Mouse (Mus musculus): Measurements from ENCODE around the gene Krr1. TPM values are rescaled to one million over a fixed set of nuclear protein-coding genes. Genes with fewer than 3 reads are reported as not detected.

Krr1 gene
- 26.2 and 27.5 TPM in 2 replicates for total RNA-seq (2014; rRNA removed)
- 27.5 and 27.9 TPM in 2 replicates for polyA plus RNA-seq (2015; fragmentation: Nextera tagmentation; extraction: Ambion mirVana)

- peak within 1 kb of the TSS; percentile 80 for H3K27ac ChIP-seq (ENCODE audit: low read depth, low read length)
Observed at GRCm38 (mm10) chr10:111972542-111973361, at the start of gene Krr1. Gene Krr1, plus strand, starts transcription at chr10:111972664.

GRCm38 (mm10) chr10:111923503-111924135 lies 48.8 kb upstream of the Krr1 start:
- TF ChIP-seq CTCF (IDR thresholded peaks at IDR 0.05): no peak
- Histone ChIP-seq H3K9ac (replicated peaks; ENCODE audit: low read length, poor library complexity, severe bottlenecking) (no peak overlapping the region), H3K9me3 (ENCODE audit: low read length) (no peaks in the 10 kb centered on the region), H3K4me1 (ENCODE audit: insufficient read depth, low read length) (peaks cover 6% of the 10 kb centered on the region; the same call in 1 of the 2 replicates), H3K4me2 (ENCODE audit: low read depth, low read length, poor library complexity, severe bottlenecking) (no peak overlapping the region), H3K4me3 (ENCODE audit: low read depth, low read length) (no peak overlapping the region), H3K27me3 (ENCODE audit: insufficient read depth, low read length) (no peaks in the 10 kb centered on the region), H3K27ac (ENCODE audit: low read depth, low read length) (no peak overlapping the region), H3K36me3 (ENCODE audit: insufficient read depth, low read length) (no peaks in the 10 kb centered on the region)
- 61% methylated on average over 4 of the region's 4 CpGs for WGBS
- DNase-seq (ENCODE audit: low spot score): no peak
- no peak for ATAC-seq (ENCODE audit: low FRiP score)

More at GRCm38 (mm10) chr10:111972542-111973361, at the start of gene Krr1:
- Histone ChIP-seq H3K27me3 (ENCODE audit: insufficient read depth, low read length) (no peaks in the 10 kb centered on the region), H3K4me2 (ENCODE audit: low read depth, low read length, poor library complexity, severe bottlenecking) (peak within 1 kb of the TSS; percentile 62), H3K9me3 (ENCODE audit: low read length) (no peaks in the 10 kb centered on the region), H3K4me1 (ENCODE audit: insufficient read depth, low read length) (0 out of 2 replicates have a peak, but pooled peaks cover 6% of the 10 kb centered on the region), H3K4me3 (ENCODE audit: low read depth, low read length) (peak within 1 kb of the TSS; percentile 89), H3K36me3 (ENCODE audit: insufficient read depth, low read length) (peaks cover 6% of the 10 kb centered on the region; the same call in 1 of the 2 replicates), H3K9ac (replicated peaks; ENCODE audit: low read length, poor library complexity, severe bottlenecking) (peak within 1 kb of the TSS; percentile 72)
- WGBS: under 1% methylated on average over 51 of the region's 51 CpGs
- TF ChIP-seq CTCF (IDR thresholded peaks at IDR 0.05): no peak
- peak; percentile 99 for DNase-seq (ENCODE audit: low spot score)
- ATAC-seq (ENCODE audit: low FRiP score): peak; percentile 96

DNA sequence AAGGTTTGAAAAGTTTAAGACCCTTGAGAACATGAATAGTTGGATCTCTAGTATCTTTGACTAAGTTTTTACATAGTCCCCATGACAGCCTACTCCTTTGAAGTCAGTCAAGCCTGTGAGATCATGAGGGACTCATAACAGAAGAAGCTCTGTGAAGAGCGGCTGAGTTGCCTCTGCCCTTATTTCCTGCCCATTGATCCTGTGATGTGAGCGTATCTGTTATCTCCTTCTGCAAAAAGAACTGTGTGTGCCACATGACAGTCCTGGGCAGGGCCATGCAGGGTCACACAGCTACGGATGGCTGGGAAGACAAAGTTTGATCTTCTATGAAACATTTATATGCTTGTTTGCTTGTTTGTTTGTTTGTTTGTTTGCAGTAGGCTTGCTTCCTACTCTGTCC lies 48.3 kb upstream of the Krr1 start:
- no peak for ATAC-seq (ENCODE audit: low FRiP score)
- no peak for TF ChIP-seq CTCF (IDR thresholded peaks at IDR 0.05)
- DNase-seq (ENCODE audit: low spot score): no peak
- H3K4me1 ChIP-seq (ENCODE audit: insufficient read depth, low read length): peaks cover 6% of the 10 kb centered on the region; the same call in 1 of the 2 replicates
- no peak overlapping the region for H3K4me2 ChIP-seq (ENCODE audit: low read depth, low read length, poor library complexity, severe bottlenecking)
- no peak overlapping the region for H3K27ac ChIP-seq (ENCODE audit: low read depth, low read length)
- H3K9me3 ChIP-seq (ENCODE audit: low read length): no peaks in the 10 kb centered on the region
- WGBS: 44% methylated on average over 3 of the region's 3 CpGs
- H3K27me3 ChIP-seq (ENCODE audit: insufficient read depth, low read length): no peaks in the 10 kb centered on the region
- H3K4me3 ChIP-seq (ENCODE audit: low read depth, low read length): no peak overlapping the region
- H3K9ac ChIP-seq (replicated peaks; ENCODE audit: low read length, poor library complexity, severe bottlenecking): no peak overlapping the region
- no peaks in the 10 kb centered on the region for H3K36me3 ChIP-seq (ENCODE audit: insufficient read depth, low read length)

DNA sequence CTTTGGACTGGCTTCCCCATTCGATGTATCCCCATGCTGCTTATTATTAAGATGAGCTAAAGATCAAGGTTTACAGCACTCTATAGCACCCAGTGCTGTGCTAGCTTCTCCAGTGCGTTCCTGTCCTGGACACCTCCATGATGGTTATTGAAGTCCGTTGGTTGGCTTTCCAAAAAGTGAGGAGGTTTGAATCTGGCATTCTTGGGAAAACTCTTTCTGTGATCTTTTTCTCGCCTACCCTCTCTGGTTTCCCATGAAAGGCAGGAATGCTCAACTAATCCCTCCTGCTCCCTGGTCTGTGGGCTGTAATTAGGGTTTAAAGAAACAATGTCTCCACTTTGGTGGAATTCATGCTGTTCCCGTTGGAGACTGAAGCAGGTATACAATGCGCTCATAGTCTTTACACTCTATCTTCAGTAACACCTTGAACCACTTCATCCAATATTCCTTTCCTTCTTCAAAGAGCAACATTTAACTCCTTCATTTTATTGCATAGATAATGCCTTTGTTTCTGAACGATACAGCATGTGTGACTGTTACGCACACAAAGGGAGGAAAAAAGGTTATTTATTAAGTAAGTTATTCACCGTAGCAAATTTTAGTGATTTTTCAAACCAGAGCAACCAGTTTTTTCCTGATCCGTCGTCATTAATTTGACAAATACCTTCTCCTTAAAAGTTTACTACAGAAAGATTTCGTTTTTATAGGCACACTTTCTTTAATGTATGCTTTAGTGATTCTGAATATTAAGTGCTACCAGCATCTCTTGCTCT lies 47.6 kb upstream of the Krr1 start:
- DNase-seq (ENCODE audit: low spot score): no peak
- Histone ChIP-seq H3K9ac (replicated peaks; ENCODE audit: low read length, poor library complexity, severe bottlenecking) (no peak overlapping the region), H3K9me3 (ENCODE audit: low read length) (no peaks in the 10 kb centered on the region), H3K4me2 (ENCODE audit: low read depth, low read length, poor library complexity, severe bottlenecking) (peak overlapping the region; percentile 32), H3K27me3 (ENCODE audit: insufficient read depth, low read length) (no peaks in the 10 kb centered on the region), H3K4me1 (ENCODE audit: insufficient read depth, low read length) (peaks cover 6% of the 10 kb centered on the region; the same call in 1 of the 2 replicates), H3K36me3 (ENCODE audit: insufficient read depth, low read length) (no peaks in the 10 kb centered on the region), H3K4me3 (ENCODE audit: low read depth, low read length) (0 out of 2 replicates have a peak overlapping the region, but pooled peaks have one; percentile 2), H3K27ac (ENCODE audit: low read depth, low read length) (no peak overlapping the region)
- TF ChIP-seq CTCF (IDR thresholded peaks at IDR 0.05): no peak
- 25% methylated on average over 12 of the region's 12 CpGs for WGBS
- no peak for ATAC-seq (ENCODE audit: low FRiP score)

GRCm38 (mm10) chr10:111925489-111925860 lies 47.0 kb upstream of the Krr1 start:
- no peak overlapping the region for H3K9ac ChIP-seq (replicated peaks; ENCODE audit: low read length, poor library complexity, severe bottlenecking)
- 0 out of 2 replicates have a peak overlapping the region, but pooled peaks have one; percentile 2 for H3K4me3 ChIP-seq (ENCODE audit: low read depth, low read length)
- H3K27ac ChIP-seq (ENCODE audit: low read depth, low read length): no peak overlapping the region
- ATAC-seq (ENCODE audit: low FRiP score): peak; percentile 66; the same call in 1 of the 2 replicates
- peak; percentile 91 for TF ChIP-seq CTCF (IDR thresholded peaks at IDR 0.05)
- H3K9me3 ChIP-seq (ENCODE audit: low read length): no peaks in the 10 kb centered on the region
- H3K27me3 ChIP-seq (ENCODE audit: insufficient read depth, low read length): no peaks in the 10 kb centered on the region
- peak; percentile 96 for DNase-seq (ENCODE audit: low spot score)
- WGBS: 2% methylated on average over 10 of the region's 10 CpGs
- H3K4me1 ChIP-seq (ENCODE audit: insufficient read depth, low read length): peaks cover 6% of the 10 kb centered on the region; the same call in 1 of the 2 replicates
- H3K36me3 ChIP-seq (ENCODE audit: insufficient read depth, low read length): no peaks in the 10 kb centered on the region
- H3K4me2 ChIP-seq (ENCODE audit: low read depth, low read length, poor library complexity, severe bottlenecking): peak overlapping the region; percentile 32

Measured in midbrain, postnatal 0 days (tissue).